Mouse (Mus musculus): ENCODE data around the gene Parvb. TPM values are rescaled to one million over a fixed set of nuclear protein-coding genes. Genes with fewer than 3 reads are reported as not detected.
"Not testable (repeated sequence)": the region's sequence is repeated elsewhere in the genome, so short reads cannot be mapped to it uniquely, and the experiment has no call there.

The Parvb gene
- polyA plus RNA-seq, 1 experiment: 17.0 TPM

DNA sequence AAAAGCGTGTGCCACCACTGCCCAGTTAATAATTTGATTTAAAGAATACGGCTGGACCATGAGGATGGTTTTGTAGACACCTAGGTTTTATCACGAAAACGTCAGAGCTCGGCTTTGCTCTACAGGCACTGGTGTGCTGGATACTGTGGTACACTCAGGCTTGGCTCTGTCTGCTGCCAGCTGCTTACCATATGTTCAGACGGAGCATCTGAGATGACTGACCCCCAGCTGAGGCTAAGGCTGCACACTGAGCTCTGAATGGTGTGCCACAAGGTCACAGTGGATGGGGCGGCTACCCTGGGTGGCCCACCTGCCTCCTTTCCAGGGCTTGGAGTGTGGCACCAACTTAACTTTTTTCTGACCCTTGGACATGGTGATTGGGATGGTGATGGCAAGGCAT is 53.6 kb downstream of the Parvb start:
- DNase-seq (ENCODE audit: extremely low spot score in 1 of 2, low spot score in 1 of 2): no peak

DNA sequence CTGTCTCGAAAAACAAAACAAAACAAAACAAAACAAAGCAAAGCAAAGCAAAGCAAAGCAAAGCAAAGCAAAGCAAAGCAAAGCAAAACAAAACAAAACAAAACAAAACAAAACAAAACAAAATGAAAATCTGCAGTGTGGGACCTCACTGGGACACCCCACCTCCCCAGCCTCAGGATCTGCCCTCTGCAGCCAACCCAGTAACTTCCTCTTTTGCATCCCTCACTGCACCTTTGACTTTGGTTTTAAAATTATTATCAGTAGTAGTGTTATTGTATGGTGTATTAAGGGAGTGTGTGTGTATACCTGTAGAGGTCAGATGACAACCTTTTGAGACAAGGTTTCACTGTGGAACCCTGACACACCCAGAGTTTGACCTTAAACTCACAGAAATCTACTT is 57.1 kb downstream of the Parvb start:
- DNase-seq (ENCODE audit: extremely low spot score in 1 of 2, low spot score in 1 of 2): not testable (repeated sequence)

DNA sequence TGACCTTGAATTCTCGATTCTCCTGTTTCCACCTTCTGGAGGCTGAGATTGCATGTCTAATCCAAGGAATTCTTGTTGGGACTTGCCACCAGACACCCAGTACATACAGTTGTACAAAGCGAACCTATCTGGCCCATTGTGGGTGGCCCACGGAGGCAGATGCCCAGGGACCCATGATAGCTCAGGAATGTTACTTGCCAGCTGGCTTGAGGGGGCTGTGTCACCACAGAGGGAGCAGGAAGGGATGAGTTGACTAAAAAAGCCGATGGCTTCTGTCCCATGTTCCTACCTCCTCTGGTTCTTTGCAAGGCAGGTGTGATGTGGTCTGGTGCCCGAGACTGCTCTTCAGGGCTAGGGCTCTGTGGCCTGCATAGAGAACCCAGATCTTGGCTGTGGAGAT is 59.3 kb downstream of the Parvb start:
- DNase-seq (ENCODE audit: extremely low spot score in 1 of 2, low spot score in 1 of 2): no peak

DNA sequence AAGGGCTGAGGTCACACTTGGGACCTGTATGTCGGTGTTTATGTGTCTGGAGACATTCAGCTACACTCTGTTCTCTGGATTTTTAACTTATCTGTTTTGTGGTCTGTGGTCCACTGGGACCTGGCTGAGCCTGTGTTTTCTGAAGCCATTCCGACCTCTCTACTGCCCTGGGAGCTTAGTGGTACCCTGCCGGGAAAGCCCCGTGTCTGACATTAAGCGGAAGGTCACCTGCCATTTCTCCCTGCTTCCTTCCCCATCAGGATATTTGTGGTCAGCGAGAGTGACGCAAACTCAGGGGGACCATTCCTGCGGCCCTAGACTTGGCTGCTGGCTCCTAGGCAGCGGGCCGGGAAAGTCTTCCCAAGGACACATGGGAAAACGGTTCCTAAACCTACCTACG is 61.7 kb downstream of the Parvb start:
- DNase-seq (ENCODE audit: extremely low spot score in 1 of 2, low spot score in 1 of 2): no peak

DNA sequence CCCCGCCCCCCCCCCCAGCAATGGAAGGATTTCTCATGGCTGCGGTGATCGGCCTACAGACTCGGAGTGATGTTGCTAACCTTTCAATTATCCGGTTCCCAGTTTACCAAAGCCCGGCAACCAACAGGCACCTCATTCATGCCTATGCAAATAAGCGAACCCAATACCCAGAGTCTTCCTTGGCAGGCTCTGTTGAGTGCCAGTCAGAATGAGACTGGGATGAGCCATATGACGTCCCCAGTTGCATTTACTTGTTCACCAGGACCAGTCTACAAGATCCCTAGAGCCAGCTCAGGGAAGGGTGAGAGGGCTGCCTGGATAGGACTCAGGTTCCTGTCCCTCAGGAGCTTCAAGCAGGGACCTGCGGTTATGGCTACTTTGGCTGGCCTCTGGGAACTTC is 62.5 kb downstream of the Parvb start:
- DNase-seq (ENCODE audit: extremely low spot score in 1 of 2, low spot score in 1 of 2): no peak

DNA sequence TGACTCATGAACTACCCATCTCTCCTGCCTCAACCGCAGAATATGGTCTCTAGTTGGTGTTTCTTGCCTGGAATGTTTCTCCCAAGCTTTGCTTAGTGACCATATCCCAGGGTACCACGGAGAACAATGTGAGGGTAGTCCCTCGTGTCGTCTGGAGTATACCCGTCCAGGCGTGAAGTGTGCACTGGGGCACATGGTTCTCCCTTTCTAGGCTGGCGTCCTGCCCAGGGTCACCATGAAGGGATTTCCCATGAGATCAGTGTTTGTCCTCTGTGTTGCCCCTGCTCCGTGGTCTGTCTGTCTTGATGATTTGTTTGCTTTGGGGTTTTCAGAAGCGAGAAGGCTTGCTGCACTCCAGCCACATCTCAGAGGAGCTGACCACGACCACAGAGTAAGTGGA is 63.4 kb downstream of the Parvb start:
- no peak for DNase-seq (ENCODE audit: extremely low spot score in 1 of 2, low spot score in 1 of 2)

DNA sequence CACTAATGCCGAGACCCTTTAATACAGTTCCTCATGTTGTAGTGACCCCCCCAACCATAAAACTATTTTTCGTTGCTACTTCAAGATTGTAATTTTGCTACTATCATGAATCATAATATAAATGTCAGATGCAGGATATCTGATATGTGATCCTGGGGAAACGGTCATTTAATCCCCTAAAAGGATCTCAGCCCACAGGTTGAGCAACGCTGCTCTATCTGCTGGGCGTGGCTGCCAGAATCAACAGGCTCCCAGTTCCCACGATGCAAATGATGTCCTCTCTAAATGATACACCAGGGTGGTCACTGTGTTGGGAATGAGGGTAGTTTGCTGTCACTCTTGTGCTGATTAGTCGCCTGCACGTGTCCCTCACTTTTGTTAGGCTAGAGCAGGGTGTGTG is 65.6 kb downstream of the Parvb start:
- DNase-seq (ENCODE audit: extremely low spot score in 1 of 2, low spot score in 1 of 2): no peak

DNA sequence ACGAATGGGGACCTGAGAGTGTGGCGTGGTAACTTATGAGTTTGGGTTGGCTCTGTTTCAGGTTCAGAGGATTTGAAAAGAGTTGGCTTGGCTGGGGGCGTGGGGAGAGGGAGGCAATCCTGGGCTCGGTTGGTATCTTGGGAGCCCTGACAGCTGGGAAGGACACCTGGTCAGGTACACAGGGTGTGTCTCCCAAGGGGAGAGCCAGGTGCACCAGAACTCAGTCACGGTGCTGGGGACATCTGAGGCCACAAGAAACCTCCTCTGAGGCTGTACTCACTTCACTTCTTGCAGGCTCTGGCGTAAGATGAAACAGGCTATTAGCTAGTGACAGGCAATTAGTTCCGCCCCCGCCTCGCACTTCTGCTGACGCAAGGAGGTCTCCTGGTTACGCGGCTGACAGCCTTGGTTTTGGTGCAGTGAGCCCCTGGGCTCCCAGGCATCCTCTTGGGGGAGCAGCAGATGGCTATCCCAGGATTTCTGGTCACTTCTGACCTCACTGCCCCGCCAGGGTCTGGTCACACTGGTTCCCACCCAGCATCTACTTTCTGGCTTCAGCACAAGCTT is 67.0 kb downstream of the Parvb start:
- peak; percentile 44 to 79 for DNase-seq (ENCODE audit: extremely low spot score in 1 of 2, low spot score in 1 of 2)

DNA sequence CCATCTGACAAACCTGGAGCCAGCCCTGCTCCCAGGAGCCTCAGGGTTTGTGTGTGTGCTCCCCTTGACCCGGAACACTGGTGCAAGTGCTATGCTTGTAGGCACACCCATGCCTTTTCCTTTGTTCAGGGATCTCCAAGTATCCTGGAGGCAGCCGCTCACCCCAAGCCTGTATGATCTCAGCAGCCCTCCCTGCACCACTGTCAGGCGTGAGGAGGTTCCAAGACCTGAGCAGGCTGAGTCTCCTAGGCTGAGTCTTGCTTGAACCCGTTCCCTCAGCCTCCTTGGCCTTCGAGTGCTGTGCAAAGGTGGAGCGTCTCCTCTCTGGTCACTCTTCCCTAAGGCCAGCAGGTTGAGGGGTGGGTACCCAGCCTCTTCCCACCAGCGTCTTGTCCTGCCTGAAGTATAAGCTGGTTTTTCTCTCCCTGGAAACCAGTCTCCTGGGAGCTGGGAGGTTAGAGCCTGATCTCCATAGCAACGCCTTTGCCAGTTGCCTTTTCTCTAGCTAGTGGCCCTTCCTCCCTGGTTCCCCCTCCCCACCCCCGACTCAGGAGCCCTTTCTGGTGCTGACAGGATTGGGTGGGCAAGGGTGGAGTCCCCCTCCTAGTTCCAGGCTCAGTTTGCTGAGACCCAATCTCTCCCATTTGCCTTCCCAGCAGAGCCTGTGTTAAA is 68.0 kb downstream of the Parvb start:
- DNase-seq (ENCODE audit: extremely low spot score in 1 of 2, low spot score in 1 of 2): peak in 1 of 2 experiments; percentile 54

DNA sequence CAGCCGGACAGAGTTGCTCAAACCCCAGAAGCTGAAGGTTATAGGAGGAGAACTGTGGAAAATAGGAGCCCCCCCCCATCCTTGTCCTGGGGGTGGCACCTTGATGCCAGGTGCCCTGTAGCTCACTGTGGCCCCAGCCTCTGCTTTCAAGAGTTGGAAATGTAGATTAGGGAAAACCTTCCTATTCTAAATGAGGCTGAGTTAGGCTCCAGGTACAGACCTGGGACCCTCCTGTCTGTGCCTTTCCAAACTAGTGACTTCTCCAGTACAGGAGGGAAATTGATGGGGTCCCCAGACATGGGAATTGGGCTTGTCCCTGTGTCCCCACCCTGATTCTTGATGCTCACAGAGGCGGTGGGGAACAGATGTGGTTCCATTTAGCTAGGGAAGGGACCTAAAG is 68.7 kb downstream of the Parvb start:
- no peak for DNase-seq (ENCODE audit: extremely low spot score in 1 of 2, low spot score in 1 of 2)

DNA sequence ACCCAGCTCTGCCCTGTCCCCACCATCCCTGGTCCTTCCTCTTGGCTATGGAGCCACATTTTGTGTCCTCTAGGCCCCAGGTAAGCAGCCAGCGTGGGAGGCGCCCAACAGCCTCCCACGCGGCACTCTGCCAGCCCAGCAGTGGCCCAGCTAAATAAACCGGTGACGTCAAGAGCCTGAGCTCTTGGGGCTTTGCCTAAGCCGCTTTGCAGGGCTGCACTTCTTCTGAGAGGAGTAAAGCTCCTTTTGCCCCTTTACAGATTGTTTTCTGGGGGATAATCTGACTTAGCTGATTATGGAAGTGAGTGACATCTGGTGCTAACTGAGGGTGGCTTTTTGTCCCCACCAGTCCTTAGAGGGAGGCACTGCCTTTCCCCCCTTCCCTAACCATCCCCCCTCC is 69.2 kb downstream of the Parvb start:
- DNase-seq (ENCODE audit: extremely low spot score in 1 of 2, low spot score in 1 of 2): peak in 1 of 2 experiments; percentile 63

DNA sequence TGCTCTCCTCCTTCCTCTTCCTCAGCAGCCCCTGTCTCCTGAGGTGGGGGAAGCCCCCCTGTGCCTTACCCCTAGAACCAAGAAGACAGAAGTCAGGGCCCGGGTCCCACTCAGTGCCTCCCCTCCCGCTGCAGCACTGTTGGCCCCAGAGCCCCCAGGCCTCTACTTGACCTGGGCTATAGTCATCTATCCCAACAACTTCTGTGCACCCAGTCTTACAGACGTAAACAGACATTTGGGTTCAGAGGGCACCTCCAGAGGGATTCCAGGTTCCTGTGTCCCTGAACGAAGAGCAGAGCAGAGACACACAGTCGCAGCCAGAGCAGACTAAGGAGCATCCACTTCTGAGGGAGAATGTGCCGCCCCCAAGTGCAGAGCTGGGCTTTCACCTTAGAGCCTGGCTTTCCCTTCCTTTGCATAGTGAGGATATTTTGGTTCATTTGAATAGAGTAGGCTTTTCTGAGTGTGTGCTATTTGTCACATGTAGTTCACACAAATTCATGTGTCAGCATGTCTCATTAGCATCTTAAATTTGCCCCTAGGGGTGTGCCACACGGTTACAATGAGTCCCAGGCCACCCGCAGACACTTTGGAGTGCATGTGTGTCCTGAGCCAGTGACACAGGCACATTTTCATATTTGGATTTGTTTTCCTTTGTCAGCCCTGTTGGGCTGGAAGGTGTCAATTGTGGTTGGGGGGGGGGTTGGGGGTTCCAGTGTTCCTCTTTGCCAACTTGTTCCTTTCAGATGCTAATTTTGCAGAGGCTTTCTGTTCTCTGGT is 70.0 kb downstream of the Parvb start:
- no peak for DNase-seq (ENCODE audit: extremely low spot score in 1 of 2, low spot score in 1 of 2)

DNA sequence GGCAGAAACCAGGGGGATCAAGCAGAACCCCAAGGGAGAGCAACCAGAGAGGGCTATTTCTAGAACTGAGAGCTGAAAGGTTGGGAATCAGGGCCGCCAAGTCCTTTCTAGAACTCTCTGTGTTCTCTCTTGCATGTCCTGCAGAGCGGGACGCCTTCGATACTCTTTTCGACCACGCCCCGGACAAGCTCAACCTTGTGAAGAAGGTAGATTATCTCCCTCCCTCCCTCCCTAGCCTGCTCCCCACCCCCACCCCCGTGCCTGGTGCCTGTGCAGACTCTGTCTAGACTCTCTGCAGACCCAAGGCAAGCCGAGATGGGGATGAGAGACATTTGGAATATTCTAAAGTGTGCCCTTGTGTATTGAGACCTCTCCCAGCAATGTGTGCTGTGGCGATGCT is 71.4 kb downstream of the Parvb start:
- DNase-seq (ENCODE audit: extremely low spot score in 1 of 2, low spot score in 1 of 2): no peak

DNA sequence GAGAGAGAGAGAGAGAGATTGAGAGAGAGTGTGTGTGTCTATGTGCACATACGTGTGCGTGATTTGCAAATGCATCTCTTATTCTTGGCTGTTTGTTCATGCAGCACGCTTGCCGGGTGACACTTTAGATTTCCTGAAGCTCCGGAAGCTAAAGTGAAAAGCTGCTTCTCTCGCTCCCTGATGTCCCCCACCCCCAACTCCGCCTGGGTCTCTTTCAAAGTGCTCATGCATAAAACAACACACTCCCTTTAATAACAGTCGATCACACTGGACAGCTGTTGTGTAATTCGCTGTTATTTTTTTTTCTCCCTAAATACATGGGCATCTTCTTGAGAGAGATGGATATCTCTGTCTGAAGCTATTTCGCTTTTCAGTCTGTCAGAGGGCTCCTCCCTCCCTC is 73.5 kb downstream of the Parvb start:
- no peak for DNase-seq (ENCODE audit: extremely low spot score in 1 of 2, low spot score in 1 of 2)

DNA sequence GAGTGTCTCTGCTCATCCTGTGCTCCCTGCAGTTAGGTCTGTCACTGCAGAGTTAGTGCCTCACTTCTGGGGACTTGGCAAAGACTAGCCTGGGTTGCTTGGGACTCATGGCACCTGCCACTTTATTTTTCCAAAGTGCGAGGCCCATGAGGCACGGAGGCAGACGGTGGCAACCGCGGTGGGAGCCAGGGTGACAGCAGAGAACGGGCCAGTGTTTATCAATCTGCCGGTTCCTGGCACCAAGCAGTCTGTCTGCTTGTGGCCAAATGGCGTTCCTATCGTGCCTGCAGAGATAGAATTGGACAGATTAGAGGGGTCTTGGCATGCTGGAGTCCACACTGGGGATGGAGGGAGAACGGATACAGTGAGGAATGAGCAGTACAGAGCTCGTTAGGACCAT is 78.4 kb downstream of the Parvb start:
- DNase-seq (ENCODE audit: extremely low spot score in 1 of 2, low spot score in 1 of 2): no peak

DNA sequence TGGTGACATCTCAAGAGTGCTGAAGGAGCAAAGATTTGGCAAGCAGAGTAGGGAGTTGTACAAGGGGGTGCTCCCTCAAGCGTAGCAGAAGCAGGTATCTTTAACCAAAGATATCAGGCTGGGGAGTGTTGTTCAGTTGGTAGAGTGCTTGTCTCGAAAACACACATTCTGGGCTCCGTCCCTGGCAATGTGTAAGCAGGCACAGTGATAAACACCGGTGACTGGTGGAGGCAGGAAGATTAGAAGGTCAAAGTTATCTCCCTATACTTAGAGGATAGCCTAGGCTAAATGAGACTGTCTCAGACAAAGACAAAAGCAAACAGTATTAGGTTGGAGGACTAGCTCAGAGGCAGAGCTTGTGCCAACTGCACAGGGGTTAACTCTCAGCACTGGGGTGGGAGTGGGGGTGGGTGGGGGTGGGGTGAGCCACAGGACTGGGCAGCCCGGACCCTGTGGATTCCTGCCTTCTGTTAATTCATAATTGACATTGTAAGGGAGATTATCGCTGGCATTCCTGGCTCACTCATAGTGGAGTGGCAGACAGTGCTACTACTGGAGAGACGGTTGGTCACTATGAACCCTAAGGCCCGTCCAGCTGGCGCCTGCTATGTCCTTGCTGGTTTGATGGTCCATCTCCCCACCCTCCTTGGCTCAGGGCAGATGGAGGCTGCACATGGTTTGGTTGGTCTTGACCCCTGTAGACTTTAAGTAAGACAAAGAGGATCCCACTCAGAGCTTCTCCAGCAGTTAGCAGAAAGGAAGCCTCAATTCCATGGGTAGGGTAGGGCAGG is 79.6 kb downstream of the Parvb start:
- DNase-seq (ENCODE audit: extremely low spot score in 1 of 2, low spot score in 1 of 2): no peak

DNA sequence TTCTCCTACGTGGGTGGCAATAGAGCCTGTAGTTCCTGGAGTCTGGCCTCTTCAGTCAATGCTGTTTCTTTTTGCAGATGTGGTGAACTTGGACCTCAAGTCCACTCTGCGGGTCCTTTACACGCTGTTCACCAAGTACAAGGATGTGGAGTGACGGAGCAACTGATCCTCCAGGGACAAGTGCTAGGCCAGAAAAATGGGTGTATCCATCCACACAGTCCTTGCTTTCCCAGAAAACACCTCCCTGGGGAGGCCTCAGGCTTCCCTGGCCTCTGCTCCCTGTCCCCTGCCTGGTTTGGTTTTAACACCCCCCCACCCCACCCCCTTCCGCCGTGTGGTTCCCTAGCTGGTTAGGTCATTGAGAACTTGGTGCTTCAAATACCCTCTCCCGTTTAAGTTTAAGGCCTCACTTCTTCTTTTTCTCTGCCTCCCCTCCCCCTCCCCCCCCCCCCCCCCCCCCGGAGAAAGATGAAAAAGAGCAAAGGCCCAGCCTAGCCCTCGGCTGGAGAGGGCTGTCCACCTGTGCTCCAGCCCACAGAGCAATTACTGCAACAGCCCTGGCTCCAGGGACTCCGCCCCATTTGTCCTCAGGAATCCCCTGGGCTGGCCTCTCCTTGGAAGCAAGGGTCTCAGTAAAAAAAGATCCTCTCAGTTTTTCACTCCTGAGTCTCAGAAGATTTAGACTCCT is 81.2 kb downstream of the Parvb start:
- no peak for DNase-seq (ENCODE audit: extremely low spot score in 1 of 2, low spot score in 1 of 2)

DNA sequence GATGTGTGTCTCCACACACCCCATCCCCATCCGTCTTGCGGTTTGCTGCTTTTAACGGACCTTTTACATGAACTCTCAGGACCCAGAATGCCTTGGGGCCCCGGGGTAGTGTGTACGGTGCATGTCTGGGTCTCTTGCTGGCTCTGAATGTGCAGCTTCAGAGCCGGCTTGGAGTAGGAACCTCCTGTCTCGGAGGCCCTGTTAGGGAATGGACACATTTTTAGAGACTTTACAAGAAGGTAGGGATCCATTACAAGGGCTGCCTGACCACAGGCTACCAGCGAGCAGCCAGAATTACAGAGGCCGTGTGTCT is 81.7 kb downstream of the Parvb start:
- no peak for DNase-seq (ENCODE audit: extremely low spot score in 1 of 2, low spot score in 1 of 2)

DNA sequence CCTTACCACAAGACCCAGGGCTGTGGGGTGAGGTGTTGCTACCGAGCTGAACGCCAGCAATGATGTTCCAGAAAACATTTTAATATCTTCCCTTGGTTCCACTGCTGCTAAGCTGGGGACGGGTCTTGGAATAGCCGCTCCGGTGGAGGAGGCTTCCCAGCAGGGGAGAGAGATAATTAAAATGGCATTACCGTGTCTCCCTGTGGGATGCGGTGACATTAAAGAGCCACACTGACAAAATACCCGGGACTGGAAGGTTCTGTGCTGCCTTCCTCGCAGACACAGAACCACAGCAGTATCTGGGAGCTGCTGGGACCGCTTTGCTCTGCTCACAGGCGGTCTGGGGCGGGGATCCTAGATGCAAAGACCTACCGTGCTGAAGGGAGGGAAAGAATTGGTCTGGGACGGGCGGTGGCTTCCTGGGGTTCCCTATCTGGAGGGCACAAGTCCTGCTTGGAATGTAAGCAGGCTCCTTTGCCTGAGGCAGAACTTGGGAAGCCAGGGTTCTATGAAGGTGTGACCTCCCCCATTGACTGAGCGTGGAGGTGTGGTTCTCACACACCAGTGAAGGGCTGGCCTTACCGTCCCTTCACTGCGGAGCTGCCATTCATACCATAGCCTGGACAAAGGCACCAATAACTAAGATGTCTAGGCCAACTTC is 82.7 kb downstream of the Parvb start:
- DNase-seq (ENCODE audit: extremely low spot score in 1 of 2, low spot score in 1 of 2): no peak

DNA sequence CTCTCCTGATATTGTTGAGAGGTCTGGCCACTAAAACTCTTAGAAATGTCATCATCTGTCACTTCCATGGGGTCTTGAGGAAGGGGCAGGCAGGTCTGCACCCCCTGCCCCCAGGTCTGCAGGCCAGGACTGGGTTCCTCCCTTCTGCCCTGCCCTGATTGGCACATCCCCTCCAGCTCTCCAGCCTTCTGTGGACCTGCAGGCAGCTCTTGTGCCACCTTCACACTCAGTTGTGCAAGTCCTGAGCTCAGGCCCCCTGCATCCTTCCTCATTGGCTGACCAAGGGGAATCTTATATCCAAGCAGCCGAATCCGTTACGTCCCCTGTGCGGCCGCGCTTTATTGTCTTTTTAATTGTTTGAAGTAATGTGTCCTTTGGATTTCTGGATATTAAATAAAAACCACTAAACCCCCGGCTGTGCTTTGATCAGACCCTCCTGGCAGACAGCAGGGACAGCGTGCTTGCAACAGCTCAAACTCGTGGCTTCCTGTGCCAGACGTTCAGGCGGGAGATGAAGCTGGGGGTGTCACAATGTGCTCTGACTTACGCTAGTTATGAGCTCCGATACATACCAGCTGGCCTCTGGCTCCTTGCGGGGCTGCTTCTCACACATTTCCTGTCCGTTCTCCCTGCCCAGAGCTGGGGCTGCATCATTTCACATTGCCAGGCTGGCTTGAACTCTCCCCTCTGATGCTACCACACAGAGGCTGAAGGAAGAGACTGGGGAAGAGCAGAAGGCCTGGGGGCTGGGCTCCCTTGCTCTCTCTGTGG is 83.6 kb downstream of the Parvb start:
- DNase-seq (ENCODE audit: extremely low spot score in 1 of 2, low spot score in 1 of 2): no peak

All from frontal cortex, adult 2 months (tissue).